Mouse (Mus musculus) limb, embryonic 13.5 days (tissue): Measurements from ENCODE around the gene Gpr152. TPM values are rescaled to one million over a fixed set of nuclear protein-coding genes. Genes with fewer than 3 reads are reported as not detected.
"Not testable (repeated sequence)": the region's sequence is repeated elsewhere in the genome, so short reads cannot be mapped to it uniquely, and the experiment has no call there.

Source experiments
- ATAC-seq: fragments of 200-750 bp; cut with Nextera tagmentation; 2 replicates; pipeline ENCODE4 v1.8.0; 2017; ENCODE audit warnings: low read depth, moderate number of reproducible peaks, moderate TSS enrichment; ENCODE audit not compliant: low FRiP score
- H3K27ac ChIP-seq: fragments of 300-500 bp; sonication (generic); 2 replicates; pipeline ENCODE4 v1.5.1; 2015; ENCODE audit warnings: inconsistent platforms, mild to moderate bottlenecking, moderate library complexity
- H3K27me3 ChIP-seq: fragments of 300-500 bp; sonication (generic); 2 replicates; pipeline ENCODE4 v1.6.1; 2015; ENCODE audit warnings: mild to moderate bottlenecking, inconsistent platforms
- H3K36me3 ChIP-seq: fragments of 300-500 bp; sonication (generic); 2 replicates; pipeline ENCODE4 v1.6.1; 2015; ENCODE audit warnings: inconsistent platforms, mild to moderate bottlenecking, moderate library complexity
- H3K4me1 ChIP-seq: fragments of 300-500 bp; sonication (generic); 2 replicates; pipeline ENCODE4 v1.6.1; 2015; ENCODE audit warnings: inconsistent platforms
- H3K4me2 ChIP-seq: fragments of 300-500 bp; sonication (generic); replicated peaks from 2 replicates; pipeline ENCODE4 v1.6.1; 2015; ENCODE audit warnings: inconsistent platforms, mild to moderate bottlenecking, moderate library complexity
- H3K4me3 ChIP-seq: fragments of 300-500 bp; sonication (generic); 2 replicates; pipeline ENCODE4 v1.5.1; 2015; ENCODE audit warnings: moderate library complexity, mild to moderate bottlenecking, inconsistent platforms
- H3K9ac ChIP-seq: fragments of 300-500 bp; sonication (generic); 2 replicates; pipeline ENCODE4 v1.6.1; 2015; ENCODE audit warnings: mild to moderate bottlenecking, inconsistent platforms
- H3K9me3 ChIP-seq: fragments of 300-500 bp; sonication (generic); 2 replicates; pipeline ENCODE4 v1.6.1; 2016; ENCODE audit warnings: inconsistent platforms
- WGBS: fragments of 180-500 bp; shearing (Covaris S2); methylation state at CpG from one replicate; pipeline ENCODE4 v1.1.7; 2015; 5-methylcytosine and 5-hydroxymethylcytosine counted together
- polyA plus RNA-seq: library from polyadenylated mRNA; unstranded; fragments of >200 nt; fragmentation: Nextera tagmentation; extraction: Ambion mirVana; gene quantifications from 2 replicates; pipeline ENCODE4 v1.2.1, GENCODE M21; 2015

Gpr152 gene
- polyA plus RNA-seq, 1 experiment from 2014 or later = not detected

GRCm38 (mm10) chr19:4122411-4123370 is 16.9 kb upstream of the Gpr152 start:
- Histone ChIP-seq H3K4me1 (peaks cover 39% of the 10 kb centered on the region), H3K4me3 (no peak overlapping the region), H3K27ac (no peak overlapping the region), H3K27me3 (no peaks in the 10 kb centered on the region), H3K36me3 (peaks cover 15% of the 10 kb centered on the region), H3K9me3 (no peaks in the 10 kb centered on the region), H3K4me2 (no peak overlapping the region), H3K9ac (no peak overlapping the region)
- ATAC-seq = no peak
- WGBS = 86% methylated on average over 7 of the region's 7 CpGs

- ATAC-seq = no peak
- 68% methylated on average over 4 of the region's 4 CpGs for WGBS
These were observed 15.2 kb upstream of the Gpr152 start for GRCm38 (mm10) chr19:4124432-4124831.

GRCm38 (mm10) chr19:4125268-4125667 is 14.3 kb upstream of the Gpr152 start:
- Histone ChIP-seq H3K4me3 (peak overlapping the region; percentile 87), H3K4me1 (peaks cover 36% of the 10 kb centered on the region), H3K36me3 (peaks cover 30% of the 10 kb centered on the region), H3K4me2 (peak overlapping the region; percentile 62), H3K27ac (peak overlapping the region; percentile 28; the same call in 1 of the 2 replicates), H3K9ac (peak overlapping the region; percentile 55)
- peak; percentile 32 for ATAC-seq
- H3K27me3 ChIP-seq, H3K9me3 ChIP-seq: not testable (repeated sequence)
- WGBS = 16% methylated on average over 4 of the region's 4 CpGs

More at GRCm38 (mm10) chr19:4124432-4124831, 15.2 kb upstream of the Gpr152 start:
- peaks cover 40% of the 10 kb centered on the region for H3K4me1 ChIP-seq
- no peak overlapping the region for H3K4me3 ChIP-seq
- no peaks in the 10 kb centered on the region for H3K27me3 ChIP-seq
- H3K36me3 ChIP-seq = peaks cover 21% of the 10 kb centered on the region
- H3K9me3 ChIP-seq = no peaks in the 10 kb centered on the region
- no peak overlapping the region for H3K4me2 ChIP-seq
- H3K9ac ChIP-seq = no peak overlapping the region
- no peak overlapping the region for H3K27ac ChIP-seq

- WGBS = under 1% methylated on average over 63 of the region's 64 CpGs
- Histone ChIP-seq H3K9me3 (no peaks in the 10 kb centered on the region), H3K4me2 (peak within 1 kb of the TSS; percentile 89), H3K4me3 (peak within 1 kb of the TSS; percentile 87), H3K36me3 (peaks cover 34% of the 10 kb centered on the region), H3K9ac (peak within 1 kb of the TSS; percentile 86), H3K27ac (peak within 1 kb of the TSS; percentile 39; the same call in 1 of the 2 replicates), H3K27me3 (no peaks in the 10 kb centered on the region), H3K4me1 (peaks cover 28% of the 10 kb centered on the region)
- peak; percentile 94 for ATAC-seq
These were observed 13.6 kb upstream of the Gpr152 start, which contains the start of gene Aip for GRCm38 (mm10) chr19:4125741-4126696. Aip (minus strand) TSS chr19:4125858.

GRCm38 (mm10) chr19:4126759-4127495 is 12.7 kb upstream of the Gpr152 start:
- 0 out of 2 replicates have a peak overlapping the region, but pooled peaks have one; percentile 39 for H3K27ac ChIP-seq

GRCm38 (mm10) chr19:4129462-4129861 is 10.1 kb upstream of the Gpr152 start:
- Histone ChIP-seq H3K27ac (no peak overlapping the region), H3K36me3 (peaks cover 62% of the 10 kb centered on the region), H3K9ac (no peak overlapping the region), H3K4me1 (peaks cover 22% of the 10 kb centered on the region), H3K9me3 (no peaks in the 10 kb centered on the region), H3K4me2 (no peak overlapping the region), H3K4me3 (no peak overlapping the region), H3K27me3 (no peaks in the 10 kb centered on the region)
- no peak for ATAC-seq
- 91% methylated on average over 7 of the region's 7 CpGs for WGBS

More at GRCm38 (mm10) chr19:4126759-4127495, 12.7 kb upstream of the Gpr152 start:
- H3K4me1 ChIP-seq = peaks cover 28% of the 10 kb centered on the region
- H3K27me3 ChIP-seq = no peaks in the 10 kb centered on the region
- peak overlapping the region; percentile 89 for H3K4me2 ChIP-seq
- no peaks in the 10 kb centered on the region for H3K9me3 ChIP-seq
- 45% methylated on average over 7 of the region's 7 CpGs for WGBS
- peaks cover 43% of the 10 kb centered on the region for H3K36me3 ChIP-seq
- H3K4me3 ChIP-seq = peak overlapping the region; percentile 87
- H3K9ac ChIP-seq = peak overlapping the region; percentile 86
- ATAC-seq = no peak

GRCm38 (mm10) chr19:4130106-4130505 is 9.5 kb upstream of the Gpr152 start:
- Histone ChIP-seq H3K27me3 (no peaks in the 10 kb centered on the region), H3K27ac (no peak overlapping the region), H3K9me3 (no peaks in the 10 kb centered on the region), H3K4me3 (no peak overlapping the region), H3K4me2 (no peak overlapping the region), H3K4me1 (peaks cover 16% of the 10 kb centered on the region), H3K9ac (no peak overlapping the region), H3K36me3 (peaks cover 62% of the 10 kb centered on the region)
- ATAC-seq = no peak
- 92% methylated on average over 4 of the region's 4 CpGs for WGBS

- 89% methylated on average over 5 of the region's 5 CpGs for WGBS
- no peak overlapping the region for H3K4me3 ChIP-seq
- H3K27me3 ChIP-seq = no peaks in the 10 kb centered on the region
- ATAC-seq = no peak
- no peak overlapping the region for H3K27ac ChIP-seq
- peaks cover 15% of the 10 kb centered on the region for H3K4me1 ChIP-seq
- no peak overlapping the region for H3K4me2 ChIP-seq
- H3K36me3 ChIP-seq = peaks cover 62% of the 10 kb centered on the region
- no peak overlapping the region for H3K9ac ChIP-seq
- H3K9me3 ChIP-seq = no peaks in the 10 kb centered on the region
These were observed 8.5 kb upstream of the Gpr152 start for GRCm38 (mm10) chr19:4131075-4131474.

- Histone ChIP-seq H3K4me1 (peaks cover 10% of the 10 kb centered on the region), H3K9ac (no peak overlapping the region), H3K4me3 (no peak overlapping the region), H3K36me3 (peaks cover 62% of the 10 kb centered on the region), H3K4me2 (no peak overlapping the region), H3K27me3 (no peaks in the 10 kb centered on the region), H3K27ac (no peak overlapping the region), H3K9me3 (no peaks in the 10 kb centered on the region)
- 81% methylated on average over 2 of the region's 2 CpGs for WGBS
- no peak for ATAC-seq
These were observed 7.8 kb upstream of the Gpr152 start for GRCm38 (mm10) chr19:4131768-4132167.

GRCm38 (mm10) chr19:4134354-4134753 is 5.2 kb upstream of the Gpr152 start:
- WGBS = 84% methylated on average over 4 of the region's 4 CpGs
- Histone ChIP-seq H3K4me1 (no peaks in the 10 kb centered on the region), H3K27ac (no peak overlapping the region), H3K9me3 (no peaks in the 10 kb centered on the region), H3K27me3 (no peaks in the 10 kb centered on the region), H3K9ac (no peak overlapping the region), H3K4me3 (no peak overlapping the region), H3K36me3 (peaks cover 41% of the 10 kb centered on the region), H3K4me2 (no peak overlapping the region)
- ATAC-seq = no peak

GRCm38 (mm10) chr19:4135229-4135962 is 4.2 kb upstream of the Gpr152 start:
- H3K9me3 ChIP-seq, H3K9ac ChIP-seq: not testable (repeated sequence)
- 78% methylated on average over 6 of the region's 6 CpGs for WGBS

More at GRCm38 (mm10) chr19:4135229-4135962, 4.2 kb upstream of the Gpr152 start:
- not testable (repeated sequence) for H3K4me3 ChIP-seq, H3K27ac ChIP-seq, H3K4me1 ChIP-seq, H3K4me2 ChIP-seq, H3K27me3 ChIP-seq, ATAC-seq
- peaks cover 31% of the 10 kb centered on the region for H3K36me3 ChIP-seq
